Mouse (Mus musculus) MEL-GATA-1-ER (cell line): ENCODE results near the gene Bicc1.

ENCODE experiments used
- DNase-seq: peaks from one replicate; pipeline ENCODE4 v3.0.0-alpha.2; 2012; ENCODE audit warnings: low read depth; ENCODE audit errors: extremely low read depth

The Bicc1 gene

DNA sequence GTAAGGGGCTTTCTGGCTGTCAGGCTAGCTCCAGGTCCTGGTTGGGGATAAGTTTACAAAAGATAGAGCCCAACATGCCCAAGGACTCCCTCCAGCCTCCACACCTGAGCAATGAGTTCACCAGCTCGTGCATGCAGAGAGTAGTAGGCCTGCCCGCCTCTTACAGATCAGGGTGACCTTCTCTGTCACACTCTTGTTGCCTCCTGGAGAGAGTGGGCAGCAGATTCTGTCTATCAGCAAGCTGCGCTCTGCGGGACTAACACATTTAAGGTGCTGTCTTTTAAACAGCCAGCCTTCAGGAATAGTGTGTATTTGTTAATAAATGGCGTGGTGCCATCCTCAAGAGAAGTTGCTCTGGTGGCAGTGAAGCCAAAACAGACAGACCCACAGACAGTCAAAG is 101.4 kb downstream of the Bicc1 start:
- DNase-seq, result no peak

DNA sequence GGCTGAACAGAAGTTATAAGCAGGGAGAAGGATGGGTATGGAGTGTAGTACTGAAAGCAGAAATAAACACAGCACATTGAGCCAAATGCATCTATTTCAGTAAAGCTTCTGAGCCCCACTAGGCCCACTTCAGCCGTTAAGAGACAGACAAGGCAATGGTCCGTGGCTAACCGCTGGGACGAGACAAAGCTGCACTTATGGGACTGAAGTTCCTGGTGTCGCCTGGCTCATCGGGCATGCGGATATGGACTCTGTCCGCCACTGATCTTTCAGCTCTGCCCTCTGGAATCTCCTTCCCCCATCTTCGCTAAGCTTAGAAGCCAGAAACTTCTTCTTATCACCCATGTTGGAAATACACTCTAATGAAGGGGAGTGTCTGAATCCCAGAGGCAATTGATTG is 106.8 kb downstream of the Bicc1 start:
- no peak for DNase-seq

DNA sequence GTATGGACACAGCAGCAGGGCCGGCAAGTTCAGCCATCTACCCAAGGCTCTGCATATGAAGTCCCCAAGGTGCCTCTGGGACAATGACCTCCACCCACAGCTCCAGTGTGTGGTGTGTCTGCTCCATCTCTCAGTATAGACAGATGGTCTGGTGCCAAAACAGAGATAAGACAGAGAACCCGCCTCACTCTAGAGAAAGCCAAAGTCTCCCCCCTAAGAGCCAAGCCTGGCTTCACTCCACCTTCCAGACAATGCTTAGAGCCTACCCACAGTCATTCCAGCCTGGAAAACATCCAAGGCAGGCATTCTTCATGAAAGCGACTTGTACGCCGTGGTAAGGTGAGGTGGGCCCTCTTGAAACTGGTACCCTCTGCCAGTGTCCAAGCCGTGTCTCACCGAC is 107.3 kb downstream of the Bicc1 start:
- DNase-seq, result no peak

DNA sequence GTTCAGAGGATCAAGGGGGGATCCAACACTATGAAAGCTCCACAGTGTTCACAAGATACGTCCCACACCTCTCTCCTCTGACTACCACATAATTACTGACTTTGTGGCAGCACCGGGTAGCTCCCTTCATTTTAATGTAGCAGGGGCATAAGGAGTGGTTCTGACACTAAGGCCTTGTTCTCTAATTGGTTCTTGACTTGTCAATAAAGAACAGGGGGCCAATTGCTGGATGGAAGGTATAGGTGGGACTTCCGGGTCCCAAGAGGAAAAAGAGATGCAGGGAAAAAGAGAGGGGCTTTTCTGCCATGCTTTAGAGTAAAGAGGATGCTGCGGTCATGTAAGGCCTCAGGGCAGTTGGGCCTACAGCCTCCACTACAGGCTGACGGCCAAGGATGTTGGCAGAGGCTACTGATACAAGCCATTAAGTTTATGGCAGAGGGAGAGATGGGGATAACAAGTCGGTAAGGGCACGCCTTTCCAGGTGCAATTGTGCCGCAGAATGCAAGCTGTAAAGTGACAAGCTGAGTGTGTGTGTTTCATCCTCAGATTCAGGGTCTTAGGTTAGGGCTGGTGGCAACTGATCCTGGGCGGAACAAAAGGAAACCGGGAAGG is 108.7 kb downstream of the Bicc1 start:
- DNase-seq, result no peak

DNA sequence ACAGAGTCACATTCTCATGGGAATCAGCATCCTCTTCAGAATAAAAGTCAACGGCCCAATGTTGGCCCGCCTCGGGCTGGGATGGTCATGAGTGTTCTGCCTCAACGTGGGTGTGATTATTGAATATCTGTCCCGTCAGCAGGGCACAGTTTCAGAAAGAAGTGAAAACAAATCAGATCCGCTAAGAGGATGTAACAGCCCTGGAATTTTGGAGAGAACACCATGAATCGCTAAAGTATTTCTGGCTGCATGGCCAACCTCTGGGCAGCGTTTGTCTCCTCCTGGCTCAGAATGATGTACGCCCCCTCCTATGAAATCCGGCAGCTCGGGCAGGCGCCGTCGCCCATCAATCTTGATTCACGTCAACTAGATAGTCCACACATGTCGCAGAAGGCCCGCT is 110.2 kb downstream of the Bicc1 start:
- DNase-seq, result no peak

DNA sequence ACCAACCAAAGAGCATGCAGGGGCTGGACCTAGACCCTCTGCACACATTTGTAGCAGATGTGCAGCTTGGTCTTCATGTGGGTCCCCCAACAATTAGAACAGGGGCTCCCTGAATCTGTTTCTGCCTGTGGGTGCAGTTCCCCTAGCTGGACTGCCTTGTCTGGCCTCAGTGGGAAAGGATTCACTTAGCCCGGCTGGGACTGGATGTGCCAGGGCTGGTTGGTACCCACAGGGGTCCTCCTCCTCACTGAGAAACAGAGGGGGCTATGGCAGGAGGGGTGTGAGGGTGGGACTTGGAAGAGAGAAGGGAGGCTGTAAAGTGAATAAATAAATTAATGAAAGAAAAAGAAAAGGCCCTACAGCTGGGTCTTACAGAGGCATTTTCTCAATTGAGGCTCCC is 115.1 kb downstream of the Bicc1 start:
- DNase-seq, result no peak

DNA sequence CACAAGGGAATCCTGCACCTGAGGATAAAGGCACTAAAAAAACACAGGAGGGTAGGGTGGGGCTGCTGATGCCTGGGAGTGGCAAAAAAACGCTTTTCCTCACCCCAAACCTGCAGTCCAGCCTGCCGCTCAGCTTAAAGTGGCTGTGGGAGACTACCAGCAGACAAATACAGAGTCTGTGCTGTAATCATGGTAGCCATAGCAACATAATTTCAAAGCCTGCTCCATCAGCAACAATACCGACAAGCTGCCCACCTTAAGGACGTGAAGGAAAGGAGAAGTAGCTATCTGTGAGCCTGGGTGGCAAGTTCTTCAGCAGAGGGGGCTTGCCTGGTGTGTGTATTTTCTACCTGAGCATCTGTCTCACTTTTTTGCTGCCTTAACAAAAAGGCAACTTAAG is 117.6 kb downstream of the Bicc1 start:
- no peak for DNase-seq

DNA sequence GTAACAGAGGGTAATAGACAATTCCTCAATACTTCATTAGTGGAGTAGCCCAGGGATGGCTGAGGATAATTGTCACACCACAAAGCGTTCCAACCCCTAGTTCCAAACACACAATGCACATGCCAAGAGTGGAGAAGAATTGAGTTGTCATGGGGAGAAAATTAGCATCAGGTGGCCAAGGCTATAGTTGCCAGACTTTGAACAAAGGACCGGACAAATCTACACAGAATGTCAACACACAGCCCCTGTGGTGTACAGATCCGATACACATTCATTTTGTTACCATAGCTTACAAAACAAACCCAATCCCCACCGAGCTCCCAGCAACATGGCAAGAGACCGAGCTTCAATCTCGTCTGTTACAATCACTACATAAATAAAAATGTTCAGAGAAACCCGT is 123.0 kb downstream of the Bicc1 start:
- no peak for DNase-seq

DNA sequence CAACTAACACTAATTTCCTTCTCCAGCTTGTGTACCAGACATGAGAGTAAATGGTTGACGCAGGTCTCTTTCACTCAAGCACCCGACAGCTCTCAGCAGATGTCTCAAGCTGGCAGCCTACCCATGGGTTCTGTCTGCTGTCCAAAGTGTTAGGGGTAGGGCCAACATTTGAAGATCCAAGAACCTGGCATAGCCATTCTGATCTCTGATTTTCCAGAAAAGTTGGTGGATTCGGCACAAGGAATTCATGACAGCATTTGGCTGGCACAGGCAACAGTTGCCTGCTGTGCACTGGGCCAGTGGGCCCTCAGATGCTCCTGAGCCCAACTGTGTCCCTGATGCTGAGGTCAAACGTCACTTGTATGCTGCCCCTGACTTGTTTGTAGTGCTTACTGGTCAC is 130.5 kb downstream of the Bicc1 start:
- DNase-seq, result no peak

DNA sequence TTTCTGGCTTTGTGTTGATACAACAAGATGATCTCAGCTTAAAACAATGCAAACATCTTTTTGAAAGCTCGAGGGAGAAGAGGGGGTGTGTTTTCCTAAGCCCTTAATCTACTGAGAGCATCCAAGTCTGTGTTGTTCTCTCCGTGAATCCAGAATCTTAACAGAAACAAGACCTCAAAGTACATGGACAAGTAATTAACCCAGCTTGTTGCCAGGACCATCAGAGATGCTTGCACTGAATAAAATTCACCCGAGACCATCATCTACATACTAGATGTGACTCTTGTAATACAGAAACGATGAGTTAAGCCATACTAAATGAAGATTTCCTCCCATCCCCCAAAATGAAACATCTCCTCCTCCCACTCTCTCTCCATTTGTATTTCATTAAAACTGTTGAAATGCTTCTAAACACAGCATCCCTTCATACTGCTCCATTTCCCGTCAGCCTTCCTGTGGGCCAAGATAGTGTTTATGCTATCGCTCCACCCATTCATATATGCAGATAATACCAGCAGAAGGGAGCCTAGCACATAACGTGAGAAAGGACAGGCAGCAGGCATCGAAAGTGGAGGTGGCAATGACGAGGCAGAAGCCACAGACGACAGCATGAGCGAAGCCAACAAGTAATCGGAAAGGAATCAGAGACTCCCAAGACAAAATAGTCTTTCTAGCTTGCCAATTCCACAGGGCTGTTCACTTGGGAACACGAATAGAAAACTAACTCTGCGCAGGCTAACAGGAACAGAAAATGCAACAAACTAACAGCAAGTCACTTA is 131.2 kb downstream of the Bicc1 start:
- DNase-seq, result no peak

DNA sequence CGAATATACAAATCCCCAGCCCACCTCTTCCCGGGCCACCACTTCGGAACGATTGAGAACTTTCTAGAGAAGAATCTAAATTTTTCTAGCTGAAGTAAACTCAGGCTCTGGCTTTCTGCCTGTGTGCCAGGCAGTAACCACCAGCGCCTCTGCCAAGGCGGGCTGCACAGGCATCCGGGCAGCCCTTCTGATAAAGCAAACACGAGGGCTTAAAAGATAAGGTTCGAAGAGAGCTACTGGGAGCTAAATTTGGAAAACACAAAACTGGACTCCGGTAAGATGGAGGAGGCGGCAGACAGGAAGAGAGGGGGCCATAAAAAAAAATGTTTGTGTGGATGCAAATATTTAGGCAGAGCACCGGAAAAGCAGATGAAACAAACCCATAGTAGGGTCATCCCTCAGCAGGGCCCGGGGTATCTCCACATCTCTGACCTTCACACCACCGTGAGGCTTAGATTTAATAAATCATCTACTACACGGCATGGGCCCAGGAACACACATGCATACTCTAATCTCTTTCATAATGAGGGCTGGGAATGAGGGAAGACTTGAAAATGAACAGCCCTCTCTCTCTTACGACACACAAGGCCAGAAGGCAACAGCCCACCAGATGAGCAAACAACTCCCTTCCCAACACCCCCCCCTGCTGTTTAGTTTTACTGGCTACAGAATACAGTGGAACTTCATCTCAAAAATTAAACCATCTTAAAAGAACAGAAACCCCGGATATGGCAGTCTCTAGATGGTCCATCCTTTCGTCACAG is 134.2 kb downstream of the Bicc1 start:
- DNase-seq, result no peak

DNA sequence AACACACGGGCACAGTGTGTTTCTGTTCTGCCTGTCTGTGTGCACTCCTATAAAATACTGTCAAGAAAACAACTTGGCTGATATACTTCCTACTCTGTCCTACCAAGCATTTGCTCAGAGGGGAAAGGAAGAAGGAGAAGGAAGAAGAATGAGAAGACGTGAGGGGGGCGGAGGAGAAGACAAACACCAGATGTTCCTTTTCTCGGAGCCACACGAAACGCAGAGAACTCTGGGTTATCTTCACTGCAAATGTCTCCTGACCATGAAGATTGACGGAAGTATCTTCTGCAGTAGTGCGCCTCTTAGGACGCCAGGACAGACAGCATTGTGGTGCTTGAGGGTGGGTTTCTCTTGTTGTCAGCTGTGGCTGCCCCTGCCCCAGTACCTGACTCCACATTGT is 134.8 kb downstream of the Bicc1 start:
- DNase-seq, result no peak

DNA sequence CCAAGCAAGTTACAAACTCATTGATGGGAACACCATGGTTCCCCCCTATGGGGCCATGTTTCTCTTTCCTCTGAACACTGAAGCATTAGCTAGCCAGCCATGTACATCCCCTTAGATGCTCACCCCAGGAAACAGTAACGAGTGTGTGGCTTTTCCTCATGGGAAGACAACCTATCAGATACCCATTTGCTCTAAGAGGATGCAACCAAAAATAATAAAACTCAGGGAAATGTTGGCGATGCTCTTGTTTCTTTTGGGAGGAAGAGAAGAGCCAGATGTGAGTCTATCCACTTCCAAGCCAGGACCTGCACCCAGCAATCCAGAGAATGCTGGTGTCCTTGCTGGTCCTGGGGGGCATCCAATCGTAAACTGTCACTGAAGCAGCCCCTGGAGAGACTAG is 136.0 kb downstream of the Bicc1 start:
- no peak for DNase-seq

DNA sequence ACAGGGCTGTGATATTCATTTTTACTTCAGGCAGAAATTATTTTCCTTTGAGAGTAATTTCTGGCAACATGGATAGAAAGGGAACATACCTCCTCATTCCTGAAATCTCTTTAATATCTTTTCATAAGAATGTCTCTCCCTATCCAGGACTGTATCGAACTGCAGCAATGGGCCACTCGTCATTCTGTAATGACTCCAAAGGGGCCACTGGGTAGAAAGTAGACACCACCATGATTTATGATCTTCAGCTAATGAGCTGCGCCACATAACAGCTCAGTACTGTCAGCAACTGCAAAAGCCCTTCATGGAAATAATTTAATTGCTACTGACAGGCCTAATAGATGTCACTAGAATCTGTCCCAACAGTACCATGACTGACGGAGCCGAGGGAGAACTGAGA is 139.0 kb downstream of the Bicc1 start:
- DNase-seq, result no peak

DNA sequence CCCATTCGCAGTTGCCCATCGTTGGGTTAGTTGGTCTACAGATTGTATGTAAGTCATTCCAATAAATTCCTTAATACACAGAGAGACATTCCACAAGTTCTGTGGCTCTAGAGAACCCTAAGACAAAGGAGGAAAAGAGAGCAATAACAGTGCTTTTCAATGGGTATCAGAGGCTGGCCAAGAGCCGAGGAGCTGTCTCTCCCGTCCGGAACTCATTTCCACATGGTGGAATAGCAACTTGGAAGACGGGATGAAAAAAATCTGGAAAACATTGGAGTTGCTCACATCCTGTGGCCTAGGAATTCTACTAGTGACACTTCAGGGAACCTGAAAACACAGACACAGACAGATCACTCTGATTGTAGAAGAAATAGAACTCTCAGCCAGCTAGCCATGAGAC is 139.7 kb downstream of the Bicc1 start:
- DNase-seq, result no peak

DNA sequence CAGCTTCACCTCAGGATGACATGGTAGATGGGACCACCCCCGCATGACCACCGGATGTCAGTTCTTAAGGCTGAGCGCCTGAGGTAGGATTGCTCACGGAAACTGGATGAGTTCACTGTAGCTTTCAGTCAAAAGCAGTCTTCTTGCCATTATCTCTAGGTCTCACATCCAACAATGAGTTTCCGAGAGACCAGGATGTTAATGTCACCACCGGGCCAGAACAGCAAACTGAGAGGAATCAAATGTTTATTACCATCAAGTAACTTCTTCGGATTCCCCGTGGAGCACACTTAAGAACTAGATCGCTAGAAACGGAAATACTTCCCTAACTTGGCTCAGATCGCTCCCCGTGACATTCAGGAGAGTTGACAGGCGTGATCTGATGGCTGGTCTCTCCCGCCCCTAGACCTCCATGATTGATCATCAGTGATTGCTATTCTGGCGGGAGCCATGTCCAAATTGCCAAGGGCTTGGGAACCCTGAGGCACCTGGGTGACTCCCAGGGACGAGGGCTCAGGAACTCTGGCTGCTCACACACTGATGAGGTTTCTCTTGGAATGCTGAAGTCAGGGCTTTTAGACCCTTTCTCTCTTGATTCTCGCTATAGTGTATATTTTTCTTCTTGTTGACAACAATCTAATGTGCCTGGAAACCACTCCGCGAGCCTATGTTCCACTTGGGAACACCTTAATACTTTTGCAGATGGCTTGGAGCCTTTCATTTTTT is 149.6 kb downstream of the Bicc1 start:
- DNase-seq, result no peak

DNA sequence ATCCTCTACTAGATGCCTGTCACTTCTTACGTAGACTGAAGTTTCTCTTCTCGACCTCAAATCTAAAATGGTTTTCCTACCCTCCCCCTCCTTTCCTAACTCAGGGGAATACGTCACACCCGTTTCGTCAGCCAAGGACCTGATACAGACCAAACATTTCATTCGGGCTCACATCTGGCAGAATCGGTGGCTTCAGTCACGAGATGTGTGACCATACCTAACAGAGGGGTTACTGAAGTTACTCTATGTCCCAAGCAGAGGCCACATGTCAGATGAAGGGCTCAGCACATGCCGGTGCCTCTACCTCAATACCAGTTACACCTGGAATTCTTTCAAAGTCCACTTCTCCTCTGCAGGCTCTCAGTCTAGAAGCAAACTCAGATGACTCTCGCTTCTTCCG is 150.8 kb downstream of the Bicc1 start:
- no peak for DNase-seq

DNA sequence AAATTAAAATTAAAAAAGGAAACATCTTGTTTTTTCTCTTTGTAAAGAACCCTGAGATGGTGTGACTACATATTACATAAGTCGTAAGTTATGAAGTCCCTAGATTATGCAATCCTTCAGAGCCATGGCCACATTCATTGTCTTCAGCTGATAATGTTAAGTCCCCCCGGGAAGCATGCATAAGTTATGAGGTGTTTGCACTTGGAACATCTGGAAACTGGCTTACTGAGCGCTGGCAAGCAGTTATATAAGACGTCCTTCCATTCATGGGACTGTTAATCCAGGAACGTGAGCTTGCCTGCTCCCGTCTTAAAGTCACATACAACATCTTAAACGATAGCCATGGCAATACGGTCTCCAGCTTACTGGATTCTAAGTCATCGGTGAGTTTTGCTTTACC is 151.5 kb downstream of the Bicc1 start:
- DNase-seq, result no peak

DNA sequence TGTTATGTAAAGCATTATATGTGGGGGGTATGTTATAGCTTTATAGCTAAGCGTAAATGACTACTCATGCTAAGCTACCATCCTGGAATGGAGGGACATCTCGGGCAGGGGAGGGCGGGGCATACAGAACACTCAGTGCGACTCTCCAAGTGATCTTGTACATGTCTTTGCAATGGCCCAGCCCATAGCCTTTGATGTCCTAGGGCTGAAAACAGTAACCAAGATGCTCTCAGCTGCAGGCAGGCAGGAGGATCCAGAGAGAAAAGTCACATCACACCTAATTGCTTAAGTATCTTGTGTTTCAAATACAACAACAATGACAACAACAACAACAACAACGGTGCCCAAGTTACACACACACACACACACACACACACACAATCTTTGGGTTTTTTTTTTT is 152.0 kb downstream of the Bicc1 start:
- no peak for DNase-seq

DNA sequence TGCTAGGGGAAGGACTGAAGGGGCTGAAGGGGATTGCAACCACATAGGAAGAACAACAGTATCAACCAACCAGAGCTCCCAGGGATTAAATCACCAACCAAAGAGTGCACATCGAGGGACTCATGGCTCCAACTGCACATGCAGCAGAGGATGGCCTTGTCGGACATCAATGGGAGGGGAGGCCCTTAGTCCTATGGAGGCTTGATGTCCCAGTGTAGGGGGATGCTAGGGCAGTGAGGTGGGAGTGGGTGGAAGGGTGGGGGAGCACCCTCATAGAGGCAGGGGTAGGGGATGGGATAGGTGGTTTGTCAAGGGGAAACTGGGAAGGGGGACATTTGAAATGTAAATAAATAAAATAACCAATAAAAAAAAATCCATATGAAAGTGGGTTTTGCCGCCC is 152.5 kb downstream of the Bicc1 start:
- no peak for DNase-seq

DNA sequence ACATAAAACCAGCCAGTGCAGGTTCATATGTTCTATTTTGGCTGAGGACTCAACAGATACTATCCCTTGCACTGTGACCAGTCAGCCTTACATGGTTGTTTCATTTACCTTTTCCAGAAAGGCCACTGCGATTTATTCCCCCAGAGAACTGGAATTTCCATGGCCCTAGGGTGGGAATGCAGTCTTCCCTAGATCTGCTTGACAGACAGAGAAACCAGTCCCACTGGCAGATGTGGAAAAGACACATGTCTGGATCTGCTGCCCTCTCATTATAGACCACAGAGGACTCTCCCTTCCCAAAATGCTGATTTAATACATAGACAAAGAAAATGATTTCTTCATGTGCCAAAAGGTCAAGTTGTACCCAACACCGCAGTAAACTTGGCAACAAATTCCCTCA is 156.6 kb downstream of the Bicc1 start:
- DNase-seq, result no peak

DNA sequence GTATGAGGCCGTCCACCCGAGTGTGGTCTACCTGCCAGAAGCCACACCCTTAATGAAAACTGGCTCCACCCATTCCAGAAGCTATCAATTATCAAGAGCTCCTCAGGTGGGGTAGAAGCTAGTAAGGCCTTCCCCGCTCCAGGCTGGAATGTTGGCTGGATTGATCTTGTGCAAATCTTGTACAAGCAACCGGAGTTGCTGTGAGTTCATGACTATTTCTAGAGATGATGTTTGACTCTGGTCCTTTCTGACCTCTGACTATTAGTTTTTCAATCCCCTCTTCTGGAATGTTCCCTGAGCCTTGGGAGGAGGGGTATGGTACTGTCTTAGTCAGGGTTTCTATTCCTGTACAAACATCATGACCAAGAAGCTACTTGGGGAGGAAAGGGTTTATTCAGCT is 157.3 kb downstream of the Bicc1 start:
- DNase-seq, result no peak
